40 mouse cellular contexts compared by ENCODE assay signal in the genomic region with DNA sequence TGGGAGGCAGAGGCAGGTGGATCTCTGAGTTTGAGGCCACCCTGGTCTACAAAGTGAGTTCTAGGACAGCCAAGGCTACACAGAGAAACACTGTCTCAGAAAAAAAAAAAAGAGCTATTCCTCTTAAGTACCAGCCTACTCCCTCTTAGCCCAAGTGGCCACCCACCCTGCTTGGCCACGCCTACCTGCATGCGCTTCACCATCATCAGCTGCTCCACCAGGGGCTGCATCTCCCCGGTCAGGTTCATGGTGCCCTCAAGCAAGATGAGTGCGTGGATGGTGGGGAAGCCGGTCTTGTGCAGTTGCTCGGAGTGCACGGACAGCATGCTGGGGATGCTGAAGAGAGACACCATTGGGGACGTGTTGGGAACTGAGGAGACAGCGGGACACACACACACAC. TPM values are rescaled to one million over a fixed set of nuclear protein-coding genes. Genes with fewer than 3 reads are reported as not detected.
"Had no signal": no experiment of that assay in that cellular context is flagged by ENCODE, and none has a peak within 500 bp of the region (broad histone marks: within the 10 kb centered on the region; RNA-seq: fewer than 3 reads in every experiment).

No protein-coding gene starts in this region.

- H3K4me2 ChIP-seq: heart, embryonic 13.5 days; heart, embryonic 15.5 days; hindbrain, embryonic 12.5 days; hindbrain, embryonic 14.5 days; intestine, embryonic 15.5 days; limb, embryonic 13.5 days; limb, embryonic 15.5 days; liver, embryonic 13.5 days; liver, embryonic 15.5 days had no signal

- ATAC-seq: hindbrain, embryonic 16.5 days; inflammation-experienced regulatory T-cells, adult 6 months; intestine, embryonic 15.5 days; intestine, postnatal 0 days had no signal

- H3K4me3 ChIP-seq: heart, embryonic 10.5 days; heart, embryonic 13.5 days; heart, embryonic 15.5 days; hindbrain, embryonic 10.5 days; hindbrain, embryonic 12.5 days; intestine, embryonic 15.5 days; limb, embryonic 13.5 days; limb, embryonic 15.5 days; liver, embryonic 13.5 days; liver, embryonic 15.5 days had no signal

- H3K27ac ChIP-seq: heart, embryonic 10.5 days; heart, embryonic 13.5 days; heart, embryonic 15.5 days; hindbrain, embryonic 10.5 days; hindbrain, embryonic 12.5 days; hindbrain, embryonic 14.5 days; intestine, embryonic 15.5 days; limb, embryonic 13.5 days; limb, embryonic 15.5 days; liver, embryonic 13.5 days; liver, embryonic 15.5 days had no signal

- H3K27me3 ChIP-seq: heart, embryonic 13.5 days; heart, embryonic 15.5 days; hindbrain, embryonic 12.5 days; intestine, embryonic 15.5 days; limb, embryonic 13.5 days; limb, embryonic 15.5 days; liver, embryonic 13.5 days; liver, embryonic 15.5 days had no signal

- H3K9ac ChIP-seq: heart, embryonic 13.5 days; heart, embryonic 15.5 days; hindbrain, embryonic 12.5 days; hindbrain, embryonic 14.5 days; intestine, embryonic 15.5 days; limb, embryonic 13.5 days; limb, embryonic 15.5 days; liver, embryonic 13.5 days; liver, embryonic 15.5 days had no signal

- H3K9me3 ChIP-seq: heart, embryonic 10.5 days; heart, embryonic 13.5 days; heart, embryonic 15.5 days; hindbrain, embryonic 10.5 days; hindbrain, embryonic 12.5 days; intestine, embryonic 15.5 days; limb, embryonic 13.5 days; limb, embryonic 15.5 days; liver, embryonic 13.5 days; liver, embryonic 15.5 days had no signal

- DNase-seq: gastrocnemius, postnatal 25 days; heart, adult 18-20 months; heart, postnatal 4 days; kidney, adult 18-20 months; kidney, adult 8-10 months; kidney, postnatal 10 days; layer of hippocampus, adult 9-11 months; layer of hippocampus, postnatal 36 days; left cerebral cortex, postnatal 4 days; liver, embryonic 13.5 days had no signal

RNA-seq across cellular contexts. Expression of a gene that starts 14.9 kb away (rescaled TPM):
- total RNA-seq: gastrocnemius, adult 8-10 months; gastrocnemius, postnatal 25 days; gastrocnemius, postnatal 4 days; granulocyte monocyte progenitor cell, adult 5-6 weeks; heart, adult 18-20 months; heart, adult 8-10 months; heart, postnatal 25 days; heart, postnatal 4 days; layer of hippocampus, adult 18-20 months; layer of hippocampus, adult 8-10 months; layer of hippocampus, postnatal 14 days; layer of hippocampus, postnatal 36 days; left cerebral cortex, adult 18-20 months; left cerebral cortex, adult 8-10 months; left cerebral cortex, postnatal 10 days; left cerebral cortex, postnatal 25 days; left cerebral cortex, postnatal 4 days; liver, adult 2 months had no signal
- polyA plus RNA-seq: heart, embryonic 10.5 days; heart, embryonic 13.5 days; heart, embryonic 15.5 days; heart, postnatal 0 days; hindbrain, embryonic 10.5 days; hindbrain, embryonic 12.5 days; hindbrain, embryonic 14.5 days; hindbrain, embryonic 16.5 days; inflammation-experienced regulatory T-cells, adult 6 months; intestine, embryonic 15.5 days; kidney, embryonic 14.5 days; large intestine, adult 2 months; limb, embryonic 13.5 days; liver, embryonic 13.5 days; liver, embryonic 15.5 days had no signal

RNA-seq across cellular contexts. Expression of a gene that starts 51.8 kb away (rescaled TPM):
- total RNA-seq: gastrocnemius, postnatal 4 days; granulocyte monocyte progenitor cell, adult 5-6 weeks; heart, postnatal 25 days; heart, postnatal 4 days; layer of hippocampus, adult 18-20 months; layer of hippocampus, postnatal 14 days; layer of hippocampus, postnatal 36 days; left cerebral cortex, adult 8-10 months; left cerebral cortex, postnatal 25 days; left cerebral cortex, postnatal 4 days; liver, adult 2 months had no signal
- polyA plus RNA-seq: heart, embryonic 10.5 days; heart, embryonic 15.5 days; heart, postnatal 0 days; hindbrain, embryonic 12.5 days; hindbrain, embryonic 14.5 days; inflammation-experienced regulatory T-cells, adult 6 months; kidney, embryonic 14.5 days; kidney, embryonic 16.5 days; liver, adult 2 months; liver, embryonic 13.5 days; liver, embryonic 15.5 days had no signal
